Mouse (Mus musculus): Measurements from ENCODE around the gene Olfr63. TPM values are rescaled to one million over a fixed set of nuclear protein-coding genes. Genes with fewer than 3 reads are reported as not detected.
"Not testable (repeated sequence)": the region's sequence is repeated elsewhere in the genome, so short reads cannot be mapped to it uniquely, and the experiment has no call there.

Olfr63 gene
- not detected in 2 replicates for total RNA-seq (2017)

GRCm38 (mm10) chr17:33264376-33264775, at the start of gene Olfr63:
Olfr63 (plus strand) TSS chr17:33264676.
- no peak for ATAC-seq (replicated peaks; ENCODE audit: low read depth, poor library complexity, severe bottlenecking)

GRCm38 (mm10) chr17:33221590-33221989, 42.9 kb upstream of the Olfr63 start, which contains the start of gene Olfr1564:
Olfr1564 (minus strand) TSS chr17:33221690.
- ATAC-seq (replicated peaks; ENCODE audit: low read depth, poor library complexity, severe bottlenecking): no peak

- ATAC-seq (replicated peaks; ENCODE audit: low read depth, poor library complexity, severe bottlenecking): not testable (repeated sequence)
Observed at GRCm38 (mm10) chr17:33236646-33237045, 27.8 kb upstream of the Olfr63 start.

GRCm38 (mm10) chr17:33254530-33255318, 9.8 kb upstream of the Olfr63 start, which contains the start of gene Zfp955a:
Zfp955a (minus strand) TSS chr17:33255145.
- ATAC-seq (replicated peaks; ENCODE audit: low read depth, poor library complexity, severe bottlenecking): peak; percentile 99

GRCm38 (mm10) chr17:33255319-33255657, 9.2 kb upstream of the Olfr63 start:
- ATAC-seq (replicated peaks; ENCODE audit: low read depth, poor library complexity, severe bottlenecking): not testable (repeated sequence)

- no peak for ATAC-seq (replicated peaks; ENCODE audit: low read depth, poor library complexity, severe bottlenecking)
Observed at GRCm38 (mm10) chr17:33268907-33269306, 4.4 kb downstream of the Olfr63 start.

- peak; percentile 100 for ATAC-seq (replicated peaks; ENCODE audit: low read depth, poor library complexity, severe bottlenecking)
Observed at GRCm38 (mm10) chr17:33289039-33289875, 24.8 kb downstream of the Olfr63 start, which contains the start of gene Zfp955b. Zfp955b (plus strand) TSS chr17:33289544.

GRCm38 (mm10) chr17:33289876-33290149, 25.3 kb downstream of the Olfr63 start:
- not testable (repeated sequence) for ATAC-seq (replicated peaks; ENCODE audit: low read depth, poor library complexity, severe bottlenecking)

Other genes starting within 250 kb of the Olfr63 start
- gene Zfp763, start 231.3 kb upstream of the Olfr63 start, total RNA-seq (2017): 9.9 and 16.0 TPM in 2 replicates
- not detected in 2 replicates for gene 4921501E09Rik, start 196.6 kb upstream of the Olfr63 start, total RNA-seq (2017)
- gene Zfp563, start 175.4 kb upstream of the Olfr63 start, total RNA-seq (2017): 7.5 and 9.3 TPM in 2 replicates
- gene Morc2b, start 125.0 kb upstream of the Olfr63 start, total RNA-seq (2017): not detected in 2 replicates
- gene Olfr55, start 96.2 kb upstream of the Olfr63 start, total RNA-seq (2017): not detected in 2 replicates
- not detected in 2 replicates for gene Olfr239, start 73.4 kb upstream of the Olfr63 start, total RNA-seq (2017)
- gene Olfr1564, start 43.0 kb upstream of the Olfr63 start, total RNA-seq (2017): not detected in 2 replicates
- 15.3 and 18.6 TPM in 2 replicates for gene Zfp955a, start 9.5 kb upstream of the Olfr63 start, total RNA-seq (2017)
- gene Zfp955b, start 24.9 kb downstream of the Olfr63 start, total RNA-seq (2017): 8.8 and 9.5 TPM in 2 replicates
- gene Zfp81, start 94.2 kb downstream of the Olfr63 start, total RNA-seq (2017): 15.0 and 20.6 TPM in 2 replicates
- 23.0 and 34.0 TPM in 2 replicates for gene Zfp101, start 130.0 kb downstream of the Olfr63 start, total RNA-seq (2017)
- not detected in 2 replicates for gene Actl9, start 168.2 kb downstream of the Olfr63 start, total RNA-seq (2017)